Mouse (Mus musculus) adrenal gland, adult 8-10 months (tissue): ENCODE results near the gene Pakap. TPM values are rescaled to one million over a fixed set of nuclear protein-coding genes. Genes with fewer than 3 reads are reported as not detected.

Source experiments
- DNase-seq: peaks from one replicate; pipeline ENCODE4 v3.0.0; 2022
- total RNA-seq, 4 experiments: library from RNA; stranded (reverse); gene quantifications; 2 replicates each; pipeline ENCODE4 v1.2.4; 2022

The Pakap gene
- total RNA-seq, 4 experiments from 2014 or later = 35.3 to 97.4 (median 63.1) TPM

GRCm38 (mm10) chr4:57626921-57627320 is 58.9 kb downstream of the Pakap start:
- no peak for DNase-seq

GRCm38 (mm10) chr4:57632386-57632785 is 64.4 kb downstream of the Pakap start:
- DNase-seq = no peak

- DNase-seq = no peak
Observed at GRCm38 (mm10) chr4:57633052-57633451, 65.1 kb downstream of the Pakap start.

GRCm38 (mm10) chr4:57634956-57635355 is 67.0 kb downstream of the Pakap start:
- DNase-seq = no peak

GRCm38 (mm10) chr4:57636782-57637482 is 69.0 kb downstream of the Pakap start:
- DNase-seq = no peak

- DNase-seq = no peak
Observed at GRCm38 (mm10) chr4:57637636-57638386, 69.8 kb downstream of the Pakap start.

GRCm38 (mm10) chr4:57638941-57639340 is 71.0 kb downstream of the Pakap start:
- no peak for DNase-seq

- DNase-seq = no peak
Observed at GRCm38 (mm10) chr4:57640222-57640621, 72.2 kb downstream of the Pakap start.

GRCm38 (mm10) chr4:57640971-57641370 is 73.0 kb downstream of the Pakap start:
- DNase-seq = no peak

GRCm38 (mm10) chr4:57650994-57651393 is 83.0 kb downstream of the Pakap start:
- DNase-seq = no peak

GRCm38 (mm10) chr4:57651547-57651946 is 83.6 kb downstream of the Pakap start:
- no peak for DNase-seq

- DNase-seq = no peak
Observed at GRCm38 (mm10) chr4:57652185-57652904, 84.4 kb downstream of the Pakap start.

- no peak for DNase-seq
Observed at GRCm38 (mm10) chr4:57655966-57656365, 88.0 kb downstream of the Pakap start.

- no peak for DNase-seq
Observed at GRCm38 (mm10) chr4:57656388-57656787, 88.4 kb downstream of the Pakap start.

- DNase-seq = no peak
Observed at GRCm38 (mm10) chr4:57656861-57657260, 88.9 kb downstream of the Pakap start.

GRCm38 (mm10) chr4:57660470-57660869 is 92.5 kb downstream of the Pakap start:
- no peak for DNase-seq

GRCm38 (mm10) chr4:57666101-57666500 is 98.1 kb downstream of the Pakap start:
- DNase-seq = no peak

GRCm38 (mm10) chr4:57670813-57671469 is 103.0 kb downstream of the Pakap start:
- DNase-seq = no peak

- DNase-seq = no peak
Observed at GRCm38 (mm10) chr4:57672541-57672940, 104.6 kb downstream of the Pakap start.

GRCm38 (mm10) chr4:57672996-57673906 is 105.3 kb downstream of the Pakap start:
- peak; percentile 84 for DNase-seq

GRCm38 (mm10) chr4:57674351-57674750 is 106.4 kb downstream of the Pakap start:
- DNase-seq = no peak

- DNase-seq = peak; percentile 72
Observed at GRCm38 (mm10) chr4:57675387-57675786, 107.4 kb downstream of the Pakap start.
